Mouse (Mus musculus): Measurements from ENCODE around the gene Tbpl1.

The Tbpl1 gene

DNA sequence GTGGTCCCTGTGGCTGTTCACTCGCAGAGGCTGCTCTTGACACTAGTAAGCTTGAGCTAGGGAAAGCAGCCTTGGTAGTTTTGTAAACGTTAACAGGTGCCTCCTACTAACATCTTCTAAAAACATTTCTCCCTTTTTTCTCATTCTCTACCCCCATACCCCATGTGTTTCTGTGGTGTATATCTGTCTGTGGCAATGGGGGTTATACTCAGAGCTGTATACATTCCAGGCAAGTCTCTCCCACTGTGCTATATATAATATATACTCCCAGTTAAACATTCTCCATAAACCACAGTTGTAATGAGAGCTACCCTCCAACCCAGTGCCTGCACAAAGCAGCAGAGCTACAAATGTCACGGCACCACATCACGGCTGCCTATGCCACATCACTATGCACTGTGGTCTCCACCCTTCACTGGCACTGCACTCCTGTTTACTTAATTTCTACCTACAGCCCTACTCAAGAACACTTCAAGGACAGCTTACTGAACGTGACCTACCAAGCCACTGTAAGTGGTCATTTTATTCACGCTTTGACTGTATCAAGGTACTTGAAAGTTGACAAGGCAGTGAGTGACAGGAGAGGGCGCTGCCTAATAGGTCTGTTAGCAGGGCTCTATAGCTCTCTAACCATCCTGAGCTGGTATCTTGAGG is 23.4 kb downstream of the Tbpl1 start:
- no peak for DNase-seq

DNA sequence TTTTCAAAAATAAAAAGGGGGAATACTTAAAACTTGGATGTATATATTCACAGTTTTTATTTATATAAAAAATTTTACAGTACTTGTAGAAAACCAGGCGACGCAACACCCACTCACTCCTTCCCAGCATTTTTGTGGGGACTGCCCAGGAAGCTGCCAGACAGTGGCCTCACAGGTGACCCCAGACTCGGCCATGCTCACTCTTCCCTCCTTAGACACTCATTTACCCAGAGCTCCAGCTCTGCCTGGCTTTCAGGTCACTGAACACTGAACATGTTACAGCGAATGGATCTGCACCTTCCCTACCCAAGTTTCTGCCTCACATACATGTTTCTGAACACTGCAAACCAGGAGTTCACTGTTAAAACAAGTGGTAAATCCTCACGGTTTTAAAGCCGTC is 27.9 kb downstream of the Tbpl1 start:
- no peak for DNase-seq

DNA sequence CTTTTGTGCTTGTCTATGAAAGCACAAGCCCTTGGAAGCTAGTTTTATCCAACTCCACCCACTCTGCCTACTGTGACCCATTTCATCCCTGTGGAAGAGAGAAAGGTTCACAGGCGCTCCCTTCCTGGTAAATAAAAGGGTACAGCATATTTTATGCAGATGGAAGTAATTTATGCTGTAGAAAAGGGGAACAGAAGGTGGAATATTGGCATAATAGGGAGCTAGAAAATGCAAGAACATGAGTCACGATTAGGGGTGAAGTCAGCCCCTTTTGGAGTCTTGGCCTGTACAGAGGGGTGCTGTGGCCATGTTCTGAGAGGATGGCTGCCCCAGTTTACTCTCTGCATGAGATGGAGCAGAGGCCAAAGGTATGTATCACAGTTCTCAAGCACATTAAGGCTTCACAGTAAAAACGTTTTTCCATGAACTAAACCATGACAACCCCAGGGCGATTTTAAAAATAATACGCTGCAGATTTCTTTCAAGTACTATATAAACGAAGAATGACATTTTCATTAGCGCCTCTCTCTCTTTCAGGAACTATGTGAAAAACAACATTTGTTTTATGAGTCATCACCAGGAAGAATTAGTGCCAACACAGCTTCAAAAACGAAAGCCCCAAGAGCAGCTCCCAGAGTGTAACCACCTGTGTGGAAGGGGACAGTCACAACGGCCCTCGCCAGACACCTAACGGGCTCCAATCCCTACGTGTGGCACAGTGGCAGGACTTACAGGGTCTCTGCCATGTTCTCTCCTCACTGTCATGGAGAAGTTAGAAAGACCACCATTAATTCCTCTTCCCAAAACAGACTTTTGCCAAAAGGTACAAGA is 30.0 kb downstream of the Tbpl1 start:
- peak; percentile 80 for DNase-seq

DNA sequence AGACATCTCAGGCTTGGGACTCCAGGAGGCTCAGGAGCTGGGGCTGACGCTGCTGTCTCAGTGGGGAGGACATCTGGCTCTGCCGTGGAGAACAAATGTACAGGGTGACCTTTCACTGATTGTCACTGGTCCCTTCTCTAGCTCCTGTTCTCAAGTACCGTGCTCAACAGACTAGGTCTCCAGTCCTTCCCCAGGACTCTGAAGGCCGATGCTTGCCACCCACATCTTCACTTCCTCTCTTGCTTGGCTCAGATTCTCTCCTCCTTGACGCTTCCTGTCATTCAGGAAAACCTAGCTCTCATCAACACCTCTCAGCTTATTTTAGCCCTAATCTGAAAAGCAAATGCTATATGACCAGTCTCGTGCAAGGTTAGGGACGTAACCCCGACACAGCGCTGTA is 31.0 kb downstream of the Tbpl1 start:
- DNase-seq, result peak; percentile 38

DNA sequence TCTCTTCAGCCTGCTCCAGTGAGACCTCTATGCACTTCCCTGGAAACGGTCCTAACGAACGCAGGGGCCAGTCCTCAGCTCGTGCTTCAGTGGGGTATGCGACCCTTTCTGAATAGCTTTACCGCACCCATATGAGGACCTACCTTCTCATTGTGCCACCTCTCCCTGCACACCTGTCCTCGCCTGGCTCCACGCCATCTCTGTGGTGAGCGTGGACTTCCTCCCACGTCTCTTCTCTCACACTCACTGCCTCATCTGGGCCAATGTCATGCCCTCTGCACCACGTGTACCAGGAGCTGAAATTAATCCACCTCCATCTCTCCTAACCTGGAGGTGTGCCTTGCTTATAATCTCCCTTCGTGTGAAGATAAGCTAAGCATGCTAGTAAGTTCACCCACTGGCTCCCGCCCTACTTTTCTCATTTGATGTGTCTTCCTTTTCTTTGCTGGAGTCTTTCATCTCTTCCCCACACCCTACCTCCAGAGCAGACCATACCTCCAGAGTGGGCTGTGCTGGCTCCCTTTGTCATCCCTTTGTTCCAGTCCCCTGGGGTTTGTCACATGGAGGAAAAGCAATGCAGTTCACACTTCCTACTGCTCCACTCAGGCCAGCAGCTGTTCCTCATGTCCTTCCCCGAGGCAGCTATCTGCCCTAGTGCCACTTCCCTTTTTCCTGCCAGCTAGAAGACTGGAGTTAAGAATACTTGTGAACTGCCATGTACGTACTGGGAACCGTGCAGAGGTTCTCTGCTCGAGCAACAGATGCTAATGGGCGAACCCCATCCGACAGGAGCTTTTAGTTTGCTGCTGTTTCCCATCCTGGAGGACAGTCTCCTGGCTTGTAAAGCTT is 32.0 kb downstream of the Tbpl1 start:
- DNase-seq, result peak; percentile 53

DNA sequence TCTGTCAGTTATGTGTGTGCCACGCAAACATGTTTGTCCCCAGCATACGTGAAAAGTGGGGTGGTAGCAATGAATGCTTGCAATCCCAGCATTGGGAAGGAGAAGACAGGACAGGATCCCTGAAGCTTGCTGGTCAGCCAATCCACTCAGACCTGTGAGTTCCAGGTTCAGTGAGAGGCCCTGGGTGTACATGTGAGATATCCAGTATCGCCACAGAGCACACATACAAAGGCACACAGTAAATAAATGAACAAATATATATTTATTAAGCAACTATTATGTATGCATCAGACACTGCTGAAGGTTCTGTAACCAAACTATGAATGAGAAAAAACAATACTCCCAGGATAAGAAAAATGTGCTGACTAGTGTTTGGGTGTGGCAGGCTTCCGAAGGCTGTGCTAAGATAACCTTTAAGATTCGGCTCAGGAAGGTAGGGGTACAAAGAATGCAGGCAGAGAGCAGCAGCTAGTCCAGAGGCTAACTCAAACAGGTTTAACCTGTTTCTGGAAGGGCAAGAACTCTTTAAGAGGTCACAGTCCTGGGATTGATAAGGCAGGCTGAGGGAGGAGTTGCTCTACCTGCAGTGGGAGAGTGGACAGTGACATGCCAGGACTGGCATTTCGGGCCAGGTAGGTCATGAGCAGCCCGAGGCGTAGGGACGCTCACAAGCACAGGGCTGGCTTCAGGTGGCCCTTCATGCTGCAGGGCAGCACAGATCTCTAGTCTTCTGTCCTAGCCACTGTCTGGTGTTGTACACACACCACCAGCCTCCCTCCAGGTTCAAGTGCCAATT is 33.4 kb downstream of the Tbpl1 start:
- DNase-seq, result no peak

DNA sequence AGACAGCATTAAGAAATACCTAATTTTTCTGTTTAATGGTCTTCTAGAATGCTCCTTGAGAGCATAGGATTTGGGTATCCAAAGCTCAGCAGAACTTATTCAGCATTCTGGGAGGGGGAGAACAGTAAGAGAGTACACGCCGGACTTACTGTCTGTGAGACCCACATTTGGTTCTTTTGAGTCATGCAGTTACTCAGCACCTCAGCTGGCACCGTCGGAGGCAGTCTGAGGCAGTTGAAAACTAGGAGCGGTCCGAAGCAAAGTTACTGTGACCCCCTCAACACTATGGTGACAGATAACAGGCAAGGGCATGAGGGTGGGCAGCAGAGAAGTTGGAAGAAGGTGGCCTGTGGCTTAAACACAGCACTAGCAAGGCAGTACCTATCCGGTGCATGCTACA is 34.9 kb downstream of the Tbpl1 start:
- DNase-seq, result no peak

DNA sequence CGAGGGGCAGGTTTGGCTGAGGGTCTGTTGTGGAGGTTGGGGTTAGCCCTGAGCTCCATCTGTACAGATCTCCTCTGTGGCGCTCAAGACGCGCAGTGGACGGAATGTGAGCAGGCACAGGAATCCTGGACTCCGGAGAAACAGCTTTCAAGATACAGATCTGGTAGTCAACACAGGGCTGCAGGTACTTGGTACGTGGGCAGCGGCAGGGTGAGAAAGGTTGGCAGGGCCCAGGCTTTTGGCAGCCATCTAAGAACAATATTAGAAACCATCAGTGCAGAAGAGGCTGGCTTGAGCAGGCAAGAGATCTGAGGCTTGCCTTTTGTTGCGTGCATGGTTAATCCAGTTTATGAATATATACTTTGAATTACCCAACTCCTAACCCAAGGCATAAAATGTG is 35.5 kb downstream of the Tbpl1 start:
- no peak for DNase-seq

DNA sequence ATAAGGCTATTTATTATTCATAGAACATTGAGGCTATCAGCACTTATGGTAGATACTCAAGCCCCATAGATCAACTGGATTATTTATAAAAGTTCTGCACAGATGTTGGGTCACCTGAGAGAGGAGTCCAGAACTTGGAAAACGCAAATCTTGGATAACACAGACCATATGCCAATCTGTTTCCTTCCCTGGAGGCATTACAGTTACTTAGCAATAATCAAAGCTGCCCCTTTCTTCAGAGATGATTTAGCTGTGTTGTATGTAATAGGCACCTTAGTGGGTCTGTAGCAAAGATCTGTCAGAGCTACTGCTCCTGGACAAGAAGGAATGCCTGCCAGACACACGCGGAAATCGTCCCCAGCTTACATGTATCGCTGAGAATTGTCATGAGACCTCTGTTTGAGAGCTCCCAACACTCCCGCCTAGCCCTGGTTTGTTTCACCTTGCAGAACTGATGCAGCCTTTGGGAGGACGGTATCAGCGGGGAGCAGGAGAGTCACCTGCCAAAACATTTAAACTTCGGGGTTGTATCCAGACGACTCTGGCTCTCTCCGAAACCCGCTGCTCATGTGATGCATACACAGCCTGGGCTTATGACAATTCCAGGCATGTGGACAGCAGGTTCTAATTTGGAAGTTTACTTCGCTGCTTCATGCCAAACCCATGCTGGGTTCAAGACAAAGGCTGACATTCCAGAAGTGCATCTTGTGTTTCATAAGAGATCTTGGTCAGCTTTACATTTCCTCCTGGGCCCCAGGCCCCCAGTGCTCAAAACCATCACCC is 55.7 kb downstream of the Tbpl1 start:
- DNase-seq, result peak; percentile 53

DNA sequence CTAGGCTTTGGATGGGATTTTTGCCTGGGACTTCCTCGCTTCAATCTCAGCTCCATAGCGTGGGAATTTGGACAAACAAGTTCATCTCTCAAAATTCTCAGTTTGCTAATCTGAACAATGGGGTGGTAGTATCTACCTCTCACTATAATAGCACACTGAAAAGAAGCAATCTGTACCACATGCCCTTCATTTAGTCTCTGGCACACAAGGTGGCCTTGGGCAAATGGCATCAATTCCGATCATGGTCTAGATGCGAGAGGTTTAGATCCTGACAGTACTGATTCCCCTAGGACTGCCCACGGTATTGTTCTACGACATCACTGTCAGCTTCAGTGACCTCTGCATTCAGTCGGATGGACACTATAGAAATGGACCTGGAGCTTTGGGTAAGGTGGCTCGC is 57.6 kb downstream of the Tbpl1 start:
- no peak for DNase-seq

DNA sequence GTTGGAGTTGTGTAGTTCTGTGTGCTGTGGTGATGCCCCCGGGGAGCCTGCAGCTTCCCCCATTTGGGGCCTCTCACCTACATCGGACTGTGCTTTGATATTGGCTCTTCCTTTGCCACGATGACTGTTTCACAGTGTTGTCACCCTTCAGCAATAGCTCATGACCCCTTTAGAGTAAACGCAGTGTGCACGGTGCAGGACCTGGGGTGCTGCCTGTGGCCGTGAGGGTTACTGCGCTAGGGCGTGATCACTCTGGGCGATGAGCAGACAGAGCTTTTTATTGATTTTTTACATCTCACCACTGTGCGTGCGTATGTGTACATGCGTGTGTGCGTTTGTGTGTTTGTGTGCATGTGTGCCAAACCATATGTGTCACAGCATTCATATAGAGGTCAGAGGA is 63.2 kb downstream of the Tbpl1 start:
- no peak for DNase-seq

DNA sequence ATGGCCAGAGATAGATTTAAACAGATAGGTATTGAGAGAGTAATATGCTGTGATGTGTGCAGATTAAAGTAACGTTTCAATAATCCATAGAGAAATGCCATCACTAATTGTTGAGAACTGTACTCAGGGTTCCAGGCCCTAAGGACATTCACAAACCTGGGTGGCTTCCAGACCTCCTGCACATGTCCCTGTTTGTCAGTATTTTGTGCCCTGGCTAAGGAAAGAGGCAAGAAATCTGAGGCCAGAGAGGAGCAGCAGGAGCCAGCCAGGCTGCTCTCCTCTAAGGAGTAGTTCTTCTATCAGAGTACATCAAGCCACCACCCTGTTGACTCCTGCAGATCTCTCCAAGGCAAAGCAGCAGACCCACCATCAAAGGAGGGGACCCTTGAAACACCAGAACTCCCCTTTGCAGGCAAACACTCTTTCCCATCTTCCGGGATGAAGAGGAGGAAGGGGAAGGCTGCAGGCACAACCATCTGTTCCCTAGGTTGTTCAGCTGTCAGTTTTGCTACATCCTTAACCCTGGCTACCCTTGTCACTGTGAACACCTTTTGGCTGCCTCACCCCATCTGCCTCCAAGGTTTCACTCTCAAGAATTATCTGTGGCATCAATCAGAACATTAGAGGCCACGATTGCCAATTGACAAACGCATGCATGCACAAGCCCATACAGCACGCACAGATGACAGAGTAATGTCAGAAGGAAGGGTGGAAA is 71.3 kb downstream of the Tbpl1 start:
- DNase-seq, result peak; percentile 67

DNA sequence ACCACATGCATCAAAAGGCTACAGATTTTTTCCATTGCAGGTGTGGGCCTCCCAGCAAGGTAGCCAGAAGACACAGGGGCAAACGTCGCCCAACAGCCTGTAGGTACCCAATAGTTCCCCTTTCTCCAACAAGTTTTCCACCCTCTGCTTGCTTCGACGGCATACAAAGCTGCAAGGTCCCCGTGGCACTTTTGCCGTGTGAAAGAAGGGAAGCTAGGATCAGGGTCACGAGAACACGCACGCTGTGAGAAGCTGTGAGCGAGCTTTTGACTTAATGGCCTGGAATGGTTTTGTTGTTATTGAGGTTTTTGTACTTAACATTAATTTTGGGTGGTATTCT is 72.4 kb downstream of the Tbpl1 start:
- DNase-seq, result no peak

DNA sequence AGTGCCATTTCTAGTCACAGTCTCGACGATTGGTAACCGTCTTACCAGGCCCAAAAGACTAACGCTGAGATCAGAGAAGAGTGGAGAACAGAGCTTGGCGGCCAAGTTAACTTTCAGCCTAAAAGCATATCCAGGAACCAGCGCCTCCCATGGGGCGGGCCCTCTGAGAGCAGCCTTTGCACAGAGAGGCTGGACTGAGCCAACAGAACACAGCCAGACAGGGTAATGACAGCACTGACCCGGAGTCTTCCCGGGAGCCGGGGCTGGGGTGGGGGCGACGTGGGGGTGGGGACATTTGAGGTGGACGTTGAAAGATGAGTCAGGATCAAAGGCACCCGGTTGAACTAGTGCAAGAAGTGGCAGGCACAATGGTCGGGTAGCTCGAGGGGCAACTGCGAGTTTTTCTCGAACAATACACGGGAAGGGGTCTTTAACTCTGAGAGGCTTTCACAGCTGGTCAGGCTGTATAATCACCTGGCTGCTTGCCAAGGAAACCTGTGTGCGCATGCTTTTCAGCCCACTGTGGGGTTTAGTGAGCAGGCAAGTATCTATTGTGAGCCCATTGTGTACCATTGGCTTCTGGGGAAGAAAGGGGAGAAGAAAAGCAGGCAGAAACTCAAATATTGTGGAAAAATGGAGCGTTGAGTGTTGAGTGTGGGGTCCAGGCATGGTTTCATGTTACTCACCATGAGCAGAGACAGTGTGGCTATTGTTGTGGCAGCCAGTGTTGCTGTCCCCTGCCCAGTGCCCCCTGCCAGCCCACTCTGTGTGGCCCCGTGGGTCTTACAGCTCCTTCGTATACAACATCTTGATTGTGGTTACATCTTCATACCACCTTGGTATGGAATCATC is 73.0 kb downstream of the Tbpl1 start:
- no peak for DNase-seq
